Mouse (Mus musculus) lung, adult 2 months (tissue): ENCODE measurements around the gene Tmem269. TPM values are rescaled to one million over a fixed set of nuclear protein-coding genes. Genes with fewer than 3 reads are reported as not detected.

Experiments
- DNase-seq: peaks from one replicate; pipeline ENCODE4 v3.0.0; 2022
- H3K4me1 ChIP-seq: fragments of 200-500 bp; 2 replicates; pipeline ENCODE4 v1.6.1; 2011; ENCODE audit warnings: low read length; ENCODE audit not compliant: control insufficient read depth, insufficient read depth
- H3K4me3 ChIP-seq: fragments of 200-500 bp; replicated peaks from 2 replicates; pipeline ENCODE3; 2011; ENCODE audit warnings: low read depth, mild to moderate bottlenecking, control low read depth, low read length; ENCODE audit errors: extremely low read depth
- CTCF ChIP-seq: fragments of 200-500 bp; IDR thresholded peaks from 2 replicates; pipeline ENCODE4 v1.5.1; 2011; ENCODE audit warnings: mild to moderate bottlenecking, low read length, control low read depth; ENCODE audit not compliant: insufficient read depth
- POLR2A ChIP-seq: fragments of 200-500 bp; IDR thresholded peaks from 2 replicates; pipeline ENCODE4 v1.6.1; 2011; ENCODE audit warnings: low read depth, mild to moderate bottlenecking, control low read depth, low read length, borderline replicate concordance; ENCODE audit errors: extremely low read depth
- WGBS: fragments of 180-500 bp; shearing (Covaris S2); methylation state at CpG from one replicate; pipeline ENCODE4 v1.1.7; 2018; 5-methylcytosine and 5-hydroxymethylcytosine counted together
- polyA plus RNA-seq: library from polyadenylated mRNA; depleted of rRNA; stranded (reverse); fragments of >200 nt; gene quantifications from 2 replicates; pipeline ENCODE4 v1.2.3, GENCODE M21; 2012

Tmem269 gene
- polyA plus RNA-seq, 1 experiment: 0.28 TPM

DNA sequence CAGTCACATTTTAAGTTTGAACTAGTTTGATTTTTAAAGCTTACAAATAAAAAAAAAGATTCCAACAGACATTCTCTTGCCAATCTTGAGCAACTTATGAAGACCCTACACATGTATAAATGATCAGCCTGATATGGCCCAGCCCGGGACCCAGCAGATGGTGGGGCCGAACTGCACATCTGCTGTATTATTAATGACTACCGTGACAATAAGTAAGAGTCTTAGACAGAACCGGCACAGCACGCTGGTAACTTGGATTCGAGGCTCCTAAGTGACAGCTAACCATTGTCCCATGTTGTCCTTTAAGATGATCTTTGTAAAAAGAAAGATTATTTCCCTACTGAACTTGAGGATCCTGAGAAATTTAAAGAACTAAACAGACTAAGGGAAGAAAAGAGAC lies 28.6 kb downstream of the Tmem269 start:
- 76% methylated on average over 6 of the region's 6 CpGs for WGBS
- no peak for DNase-seq
- TF ChIP-seq CTCF: no peak
- no peak for TF ChIP-seq POLR2A
- H3K4me3 ChIP-seq: no peak overlapping the region
- no peaks in the 10 kb centered on the region for H3K4me1 ChIP-seq

DNA sequence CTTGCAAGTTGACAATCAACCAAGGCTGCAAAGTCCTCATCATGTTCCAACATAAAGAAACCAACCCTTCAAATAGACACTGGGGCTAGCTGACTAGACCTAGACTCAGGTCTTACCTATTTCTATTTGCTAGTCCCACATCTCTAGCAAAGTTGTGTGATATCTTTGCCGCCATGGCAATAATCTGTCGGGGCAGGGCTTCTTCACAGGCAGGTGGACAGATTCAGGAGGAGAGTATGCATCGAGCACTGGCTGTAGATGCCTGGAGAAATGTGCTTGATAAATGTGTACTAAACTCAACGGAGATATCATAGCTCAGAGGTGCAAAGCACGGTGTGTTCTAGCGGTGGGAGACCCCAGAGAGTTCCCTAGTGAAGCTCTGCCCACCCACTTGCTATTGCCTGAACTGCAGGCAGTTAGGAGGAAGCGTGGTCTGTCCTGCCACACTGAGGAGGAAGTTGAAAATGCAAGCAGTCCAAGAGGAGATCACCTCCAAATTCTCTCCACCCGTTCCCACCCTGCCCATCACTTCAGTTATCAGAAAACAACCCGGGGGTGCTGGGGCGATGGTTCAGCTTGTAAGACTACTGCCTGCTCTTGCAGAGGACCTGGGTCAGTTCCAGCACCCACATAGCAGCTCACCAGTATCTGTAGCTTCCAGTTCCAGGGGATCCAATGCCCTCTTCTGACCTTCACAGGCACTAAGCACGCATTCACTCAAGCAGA lies 29.8 kb downstream of the Tmem269 start:
- 38% methylated on average over 11 of the region's 11 CpGs for WGBS
- H3K4me3 ChIP-seq: no peak overlapping the region
- no peaks in the 10 kb centered on the region for H3K4me1 ChIP-seq
- no peak for TF ChIP-seq POLR2A
- TF ChIP-seq CTCF: peak; percentile 46
- no peak for DNase-seq

DNA sequence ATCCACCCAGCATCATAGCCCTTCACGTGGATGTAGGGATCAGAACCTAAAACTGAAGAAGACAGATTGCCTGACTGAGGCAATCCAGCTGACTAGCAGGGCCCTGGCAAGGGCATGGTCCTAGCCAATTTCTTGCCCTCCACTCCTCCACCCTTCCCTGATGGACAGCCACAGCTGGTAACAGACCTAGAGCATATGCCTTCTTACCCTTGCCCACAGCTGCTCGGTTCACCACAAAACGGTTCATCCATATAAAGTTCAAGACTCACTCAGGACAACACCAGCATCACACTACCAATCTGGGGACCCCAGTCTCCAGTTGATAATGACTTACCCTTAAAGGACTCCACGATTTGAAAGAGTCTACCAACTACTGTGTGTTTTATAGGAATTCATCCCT lies 32.2 kb downstream of the Tmem269 start:
- Histone ChIP-seq H3K4me3 (no peak overlapping the region), H3K4me1 (no peaks in the 10 kb centered on the region)
- DNase-seq: no peak
- TF ChIP-seq POLR2A: no peak
- no peak for TF ChIP-seq CTCF
- WGBS: 76% methylated on average over 4 of the region's 4 CpGs

DNA sequence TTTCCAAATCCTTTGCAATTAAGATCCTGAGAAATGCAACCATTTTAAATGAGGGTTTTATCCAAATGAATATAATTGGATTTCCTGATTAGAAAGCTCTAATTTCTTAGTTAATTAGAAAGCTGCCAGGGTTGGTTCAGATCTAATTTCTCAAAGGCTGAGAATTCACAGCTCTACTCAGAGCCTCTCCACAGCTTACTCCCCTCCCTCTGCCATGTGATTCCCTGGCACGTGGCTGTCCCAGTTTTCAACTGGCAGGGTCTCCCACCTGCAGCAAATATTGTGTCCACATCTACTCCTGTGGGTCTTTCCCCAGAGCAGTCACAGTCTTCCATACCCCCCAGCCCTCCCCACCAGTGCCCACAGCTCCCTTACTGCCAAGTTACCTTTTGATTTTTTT lies 34.5 kb downstream of the Tmem269 start:
- no peak for TF ChIP-seq POLR2A
- no peak for TF ChIP-seq CTCF
- Histone ChIP-seq H3K4me1 (no peaks in the 10 kb centered on the region), H3K4me3 (no peak overlapping the region)
- DNase-seq: no peak
- WGBS: 60% methylated on average over 1 of the region's 1 CpGs

DNA sequence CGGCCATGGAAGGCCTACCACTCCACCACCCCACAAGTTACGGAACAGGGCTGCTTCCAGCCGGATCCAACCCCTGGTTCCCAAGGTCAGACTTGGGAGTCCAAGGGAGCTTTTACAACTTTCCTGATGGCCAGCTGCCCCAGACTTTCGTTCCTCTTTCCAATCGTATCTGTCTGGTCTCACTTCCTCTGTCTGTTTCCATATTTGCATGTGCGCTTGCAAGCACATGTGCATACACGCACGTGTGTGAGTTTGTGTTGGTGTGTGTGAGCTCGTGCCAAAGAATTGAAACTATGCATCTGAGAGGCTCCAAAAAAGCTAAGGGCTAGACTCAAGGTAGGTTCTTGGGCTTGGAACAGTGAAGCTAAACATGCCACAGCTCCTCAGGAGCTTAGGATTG lies 36.6 kb downstream of the Tmem269 start:
- TF ChIP-seq CTCF: no peak
- no peak for TF ChIP-seq POLR2A
- H3K4me3 ChIP-seq: no peak overlapping the region
- DNase-seq: no peak
- 70% methylated on average over 9 of the region's 9 CpGs for WGBS
- H3K4me1 ChIP-seq: no peaks in the 10 kb centered on the region

DNA sequence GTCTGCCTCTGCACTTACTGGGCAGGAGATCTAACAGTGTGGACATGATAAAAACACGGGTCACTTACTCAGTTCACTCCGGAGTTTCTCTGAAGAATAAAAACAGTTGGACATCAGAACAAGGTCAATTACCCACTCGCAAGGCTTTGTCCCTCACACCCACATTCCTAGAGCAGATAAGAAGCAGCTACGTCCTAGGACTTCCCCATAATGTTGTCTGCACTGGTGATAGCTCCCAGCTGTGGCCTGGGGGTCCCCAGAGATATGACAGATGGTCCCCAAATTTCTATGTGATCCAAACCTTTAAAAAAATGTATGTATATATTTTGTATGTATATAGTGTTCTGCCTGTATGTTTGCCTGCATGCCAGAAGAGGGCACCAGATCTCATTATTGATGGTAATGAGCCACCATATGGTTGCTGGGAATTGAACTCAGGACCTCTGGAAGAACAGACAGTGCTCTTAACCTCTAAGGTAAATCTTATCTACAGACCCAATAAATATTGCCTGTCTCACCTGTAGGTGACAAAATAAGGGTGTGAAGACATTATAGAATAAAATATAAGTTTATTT lies 37.8 kb downstream of the Tmem269 start:
- 58% methylated on average over 4 of the region's 4 CpGs for WGBS
- Histone ChIP-seq H3K4me3 (no peak overlapping the region), H3K4me1 (no peaks in the 10 kb centered on the region)
- DNase-seq: no peak
- no peak for TF ChIP-seq CTCF
- TF ChIP-seq POLR2A: no peak

DNA sequence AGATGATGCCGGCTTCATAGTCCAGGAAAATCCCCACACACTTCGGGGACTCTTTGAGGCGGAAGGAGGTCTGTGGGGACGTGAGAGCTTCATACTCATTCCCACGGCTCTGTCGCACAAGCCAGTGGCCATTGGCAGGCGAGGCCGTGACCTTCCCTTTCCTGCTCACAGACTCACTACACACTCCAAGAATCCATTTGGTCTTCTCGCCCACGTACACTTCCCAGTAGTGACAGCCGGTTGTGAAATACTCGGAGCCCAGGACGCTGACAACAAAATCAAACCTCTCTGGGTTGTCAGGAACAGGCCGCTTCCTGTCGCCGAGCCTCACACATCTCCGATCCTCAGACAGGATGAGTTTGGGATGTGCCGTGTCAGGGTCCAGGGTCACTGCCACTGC lies 39.7 kb downstream of the Tmem269 start:
- no peak for TF ChIP-seq CTCF
- TF ChIP-seq POLR2A: no peak
- WGBS: 37% methylated on average over 18 of the region's 18 CpGs
- no peaks in the 10 kb centered on the region for H3K4me1 ChIP-seq
- H3K4me3 ChIP-seq: no peak overlapping the region
- DNase-seq: no peak

DNA sequence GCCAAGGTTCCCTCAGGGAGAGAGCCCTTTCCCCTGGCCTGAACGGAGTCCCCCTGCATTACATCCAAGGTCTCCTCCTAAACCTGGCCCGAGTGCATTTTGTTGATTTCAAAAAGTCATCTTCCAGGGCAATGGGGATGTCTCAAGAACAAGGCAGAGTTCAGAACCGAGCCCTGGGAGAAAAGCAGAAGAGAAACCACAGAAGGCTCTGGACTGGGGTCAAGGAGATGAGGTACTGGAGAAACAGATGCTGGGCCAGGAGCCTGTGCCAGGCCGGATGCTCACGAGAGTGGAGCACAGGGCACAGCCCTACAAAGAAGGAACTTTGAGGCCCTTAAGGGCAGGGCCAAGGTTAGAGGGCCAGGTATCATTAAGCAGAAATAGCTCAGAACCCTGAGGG lies 40.3 kb downstream of the Tmem269 start:
- TF ChIP-seq CTCF (no peak), POLR2A (no peak)
- Histone ChIP-seq H3K4me1 (0 out of 2 replicates have a peak, but pooled peaks cover 5% of the 10 kb centered on the region), H3K4me3 (no peak overlapping the region)
- 64% methylated on average over 5 of the region's 5 CpGs for WGBS
- DNase-seq: no peak

DNA sequence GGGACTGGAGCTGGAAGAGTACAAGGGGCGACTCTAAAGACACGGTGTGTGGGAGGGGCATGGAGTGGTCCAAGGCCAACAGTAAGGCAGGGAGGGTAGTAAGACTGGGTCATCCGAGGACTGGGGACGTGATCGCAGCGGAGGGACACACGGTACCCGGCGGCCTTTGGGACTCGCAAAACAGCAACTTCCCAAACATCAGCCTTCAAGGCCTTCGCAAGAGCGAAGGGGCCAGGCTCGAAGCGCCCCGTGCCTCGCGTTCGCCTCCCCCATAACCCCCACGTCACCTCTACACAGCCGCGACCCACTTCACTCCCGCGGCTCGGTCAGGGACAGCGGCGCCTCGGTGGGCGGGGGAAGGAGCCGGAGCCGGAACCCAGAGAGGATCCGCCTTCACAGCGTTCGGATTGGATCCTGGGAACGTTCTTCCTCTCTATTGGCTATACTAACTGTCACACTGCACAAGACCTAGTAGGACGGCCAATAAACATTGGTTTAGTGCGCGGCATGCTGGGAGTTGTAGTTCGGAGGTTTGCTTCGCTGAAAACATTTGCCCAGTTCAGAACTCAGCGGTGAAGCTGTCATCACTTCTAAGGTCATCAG lies 44.1 kb downstream of the Tmem269 start, which contains the start of gene Zfp691:
Gene Zfp691 (minus strand): TSS at position 345 of the 603 bp plus-strand sequence.
- WGBS: under 1% methylated on average over 40 of the region's 40 CpGs
- 0 out of 2 replicates have a peak, but pooled peaks cover 5% of the 10 kb centered on the region for H3K4me1 ChIP-seq
- TF ChIP-seq CTCF (no peak), POLR2A (peak; percentile 77; the same call in 1 of the 2 replicates)
- DNase-seq: peak; percentile 93
- peak within 1 kb of the TSS; percentile 89 for H3K4me3 ChIP-seq
